Mouse (Mus musculus) MEL (cell line): ENCODE data around the gene Gpatch2l.

ENCODE experiments used
- MAX ChIP-seq: IDR thresholded peaks from 2 replicates; pipeline ENCODE4 v1.6.1; 2011; ENCODE audit warnings: low read length, improper control_type of control experiment
- POLR2A ChIP-seq, 2 experiments: IDR thresholded peaks; 2 replicates each; pipeline ENCODE4 v1.6.1; 2011 to 2012; ENCODE audit warnings: low read length in 2 of 2, mild to moderate bottlenecking in 2 of 2, control low read depth in 1 of 2, improper control_type of control experiment in 1 of 2, low read depth in 1 of 2, moderate library complexity in 1 of 2; ENCODE audit not compliant: control insufficient read depth in 1 of 2, insufficient read depth in 1 of 2, poor library complexity in 1 of 2
- POLR2AphosphoS2 ChIP-seq: IDR thresholded peaks from 2 replicates; pipeline ENCODE4 v1.6.1; 2011; ENCODE audit warnings: low read length, improper control_type of control experiment
- TAL1 ChIP-seq: IDR thresholded peaks from 2 replicates; pipeline ENCODE4 v1.6.1; 2012; ENCODE audit warnings: mild to moderate bottlenecking, inconsistent platforms, low read length, moderate library complexity, mixed read lengths

- TF ChIP-seq TAL1, result no peak
- TF ChIP-seq POLR2A (IDR thresholded peaks at IDR 0.05; ENCODE audit: control insufficient read depth in 1 of 2, insufficient read depth in 1 of 2, low read depth in 1 of 2, low read length in 2 of 2, poor library complexity in 1 of 2), result no peak
- no peak for TF ChIP-seq POLR2AphosphoS2
- TF ChIP-seq MAX, result no peak
Observed at GRCm38 (mm10) chr12:86274246-86274645, 32.6 kb downstream of the Gpatch2l start.
